Mouse (Mus musculus): Measurements from ENCODE around the gene Casr. TPM values are rescaled to one million over a fixed set of nuclear protein-coding genes. Genes with fewer than 3 reads are reported as not detected.

Gene Casr
- polyA plus RNA-seq, 1 experiment from 2014 or later: 0.04 TPM

DNA sequence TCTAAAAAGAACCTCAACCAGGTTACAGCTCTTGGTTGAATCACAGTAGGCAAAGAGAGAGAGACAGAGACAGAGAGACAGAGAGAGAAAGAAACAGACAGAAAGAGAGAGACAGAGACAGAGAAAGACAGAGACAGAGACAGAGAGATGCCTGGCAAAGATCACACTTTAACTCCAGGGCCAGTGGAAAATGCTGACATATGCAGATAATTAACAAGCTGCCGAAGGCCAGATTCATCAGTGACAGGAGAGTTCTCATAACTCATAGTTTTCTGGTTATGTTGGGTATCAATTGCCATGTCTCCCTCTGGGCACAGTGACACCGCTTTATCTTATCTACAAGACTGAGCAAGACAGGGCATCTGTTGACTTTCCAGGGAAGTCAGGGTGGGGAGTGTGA, 94.0 kb downstream of the Casr start:
- Histone ChIP-seq H3K9me3 (0 out of 2 replicates have a peak, but pooled peaks cover 2% of the 10 kb centered on the region), H3K27ac (replicated peaks) (no peak overlapping the region), H3K9ac (replicated peaks) (no peak overlapping the region), H3K27me3 (peaks cover 22% of the 10 kb centered on the region), H3K36me3 (no peaks in the 10 kb centered on the region), H3K4me2 (replicated peaks) (no peak overlapping the region), H3K4me3 (no peak overlapping the region), H3K4me1 (no peaks in the 10 kb centered on the region)
- 91% methylated on average over 2 of the region's 2 CpGs for WGBS
- no peak for ATAC-seq (ENCODE audit: low FRiP score, low read depth)

DNA sequence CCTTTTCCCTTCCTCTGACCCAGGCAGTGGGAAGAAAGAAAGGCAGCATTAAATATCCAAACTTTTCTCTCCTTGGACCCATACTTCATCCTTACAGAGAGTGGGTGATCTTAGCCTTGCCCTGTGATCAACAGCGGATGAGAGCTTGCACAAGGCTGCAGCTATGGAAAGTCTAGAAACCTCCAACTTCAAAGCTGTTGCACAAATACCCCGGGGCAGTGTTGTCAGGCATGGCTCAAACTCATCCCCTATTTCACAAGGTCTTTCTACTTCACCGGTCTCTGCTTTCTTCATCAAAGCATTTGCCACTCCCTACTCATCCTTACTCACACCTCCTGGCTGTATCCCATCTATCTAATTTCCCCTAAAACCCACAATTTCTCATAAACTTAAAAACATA, 96.5 kb downstream of the Casr start:
- 0 out of 2 replicates have a peak, but pooled peaks cover 2% of the 10 kb centered on the region for H3K9me3 ChIP-seq
- H3K4me2 ChIP-seq (replicated peaks): no peak overlapping the region
- H3K4me3 ChIP-seq: no peak overlapping the region
- H3K9ac ChIP-seq (replicated peaks): no peak overlapping the region
- H3K36me3 ChIP-seq: no peaks in the 10 kb centered on the region
- ATAC-seq (ENCODE audit: low FRiP score, low read depth): no peak
- WGBS: 81% methylated on average over 3 of the region's 3 CpGs
- H3K27ac ChIP-seq (replicated peaks): no peak overlapping the region
- H3K27me3 ChIP-seq: peaks cover 15% of the 10 kb centered on the region
- 0 out of 2 replicates have a peak, but pooled peaks cover 2% of the 10 kb centered on the region for H3K4me1 ChIP-seq

DNA sequence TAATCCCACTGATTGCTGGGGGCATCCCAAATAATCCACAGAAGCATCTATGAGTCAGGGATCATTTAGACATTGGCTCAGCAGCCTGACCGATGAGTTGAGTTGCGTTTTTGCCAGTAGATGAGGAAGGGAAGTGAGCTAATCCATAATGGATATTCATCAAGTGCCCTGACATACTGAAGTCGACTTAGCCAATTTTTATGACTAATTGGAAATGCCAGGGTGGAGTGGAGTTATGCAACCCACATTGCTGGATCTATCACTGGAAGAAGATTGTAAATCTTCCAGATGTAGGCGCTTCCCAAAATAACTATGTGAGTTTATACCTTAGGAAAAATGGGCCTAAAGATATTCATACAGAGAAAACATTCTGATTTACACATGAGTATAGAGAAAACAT, 97.9 kb downstream of the Casr start:
- no peak overlapping the region for H3K9ac ChIP-seq (replicated peaks)
- H3K27me3 ChIP-seq: peaks cover 15% of the 10 kb centered on the region
- no peak overlapping the region for H3K27ac ChIP-seq (replicated peaks)
- 0 out of 2 replicates have a peak, but pooled peaks cover 2% of the 10 kb centered on the region for H3K9me3 ChIP-seq
- no peaks in the 10 kb centered on the region for H3K36me3 ChIP-seq
- H3K4me2 ChIP-seq (replicated peaks): no peak overlapping the region
- no peak overlapping the region for H3K4me3 ChIP-seq
- H3K4me1 ChIP-seq: 0 out of 2 replicates have a peak, but pooled peaks cover 7% of the 10 kb centered on the region
- 89% methylated on average over 4 of the region's 4 CpGs for WGBS
- no peak for ATAC-seq (ENCODE audit: low FRiP score, low read depth)

DNA sequence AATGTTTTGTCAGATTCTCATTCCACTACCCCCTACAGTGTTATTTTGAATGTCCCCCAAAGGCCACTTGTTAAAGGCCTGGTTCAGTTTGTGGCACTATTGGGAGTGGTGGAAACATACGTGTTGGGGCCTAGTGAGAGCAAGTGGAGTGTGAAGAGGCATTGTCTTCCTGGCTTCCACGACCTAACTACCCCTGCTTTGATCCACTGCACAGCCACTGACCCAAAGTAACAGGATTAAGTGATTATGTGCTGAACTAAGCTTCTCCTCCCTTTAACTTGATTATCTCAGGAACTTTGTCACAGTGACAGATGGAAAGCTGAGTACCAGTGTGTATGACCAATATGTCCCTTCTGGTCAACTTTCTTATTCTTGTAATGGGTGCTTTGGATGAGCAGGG, 101.5 kb downstream of the Casr start:
- ATAC-seq (ENCODE audit: low FRiP score, low read depth): peak; percentile 77
- 12% methylated on average over 2 of the region's 2 CpGs for WGBS

DNA sequence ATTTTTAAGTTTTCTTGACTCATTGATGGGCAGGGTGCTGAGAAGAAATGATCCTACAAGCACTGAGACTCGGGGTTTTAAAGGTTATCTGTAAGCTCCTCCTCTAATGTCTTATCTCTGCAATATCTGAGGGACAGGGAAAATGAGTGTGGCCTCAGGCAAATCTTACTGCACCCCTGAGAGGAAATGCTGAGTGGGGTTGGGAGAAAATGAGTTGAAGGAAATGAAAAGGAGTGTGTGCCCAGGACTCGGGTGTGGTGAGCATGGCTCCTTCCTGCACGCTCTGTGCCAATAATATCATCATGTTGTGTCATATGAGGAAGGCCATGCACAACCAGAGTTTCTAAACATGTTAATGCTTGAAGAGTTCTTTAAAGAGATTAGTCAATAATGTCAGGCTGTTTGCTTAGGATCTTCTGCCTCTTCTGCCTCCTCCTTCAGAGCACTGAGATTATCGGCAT, 106.6 kb downstream of the Casr start, which contains the start of gene Stfa3:
Gene Stfa3, minus strand, starts transcription at position 51 of the 461 bp plus-strand sequence.
- no peak for ATAC-seq (ENCODE audit: low FRiP score, low read depth)
- Histone ChIP-seq H3K27ac (replicated peaks) (no peak within 1 kb of the TSS), H3K4me2 (replicated peaks) (no peak within 1 kb of the TSS), H3K36me3 (no peaks in the 10 kb centered on the region), H3K4me3 (no peak within 1 kb of the TSS), H3K4me1 (0 out of 2 replicates have a peak, but pooled peaks cover 4% of the 10 kb centered on the region), H3K27me3 (no peaks in the 10 kb centered on the region; the same call in none of the 2 replicates), H3K9me3 (no peaks in the 10 kb centered on the region), H3K9ac (replicated peaks) (no peak within 1 kb of the TSS)
- WGBS: 87% methylated on average over 4 of the region's 4 CpGs

More for the DNA sequence above, 101.5 kb downstream of the Casr start:
- no peak overlapping the region for H3K9ac ChIP-seq (replicated peaks)
- no peaks in the 10 kb centered on the region for H3K9me3 ChIP-seq
- 0 out of 2 replicates have a peak, but pooled peaks cover 7% of the 10 kb centered on the region for H3K4me1 ChIP-seq
- H3K36me3 ChIP-seq: no peaks in the 10 kb centered on the region
- no peak overlapping the region for H3K4me2 ChIP-seq (replicated peaks)
- no peak overlapping the region for H3K4me3 ChIP-seq
- no peak overlapping the region for H3K27ac ChIP-seq (replicated peaks)
- peaks cover 12% of the 10 kb centered on the region for H3K27me3 ChIP-seq

Other genes with a start within 250 kb of the Casr start
- gene BC117090, start 227.8 kb downstream of the Casr start, polyA plus RNA-seq (2016; fragmentation: Nextera tagmentation; extraction: Ambion mirVana): not detected in 2 replicates
- 2.4 and 3.8 TPM in 2 replicates for gene BC100530, start 194.4 kb downstream of the Casr start, polyA plus RNA-seq (2016; fragmentation: Nextera tagmentation; extraction: Ambion mirVana)
- gene Stfa2, start 153.7 kb downstream of the Casr start, polyA plus RNA-seq (2016; fragmentation: Nextera tagmentation; extraction: Ambion mirVana): 0.76 TPM in 1 of 2 replicates, not detected in the other
- gene Stfa3, start 106.7 kb downstream of the Casr start, polyA plus RNA-seq (2016; fragmentation: Nextera tagmentation; extraction: Ambion mirVana): 0.52 TPM in 1 of 2 replicates, not detected in the other
- gene Cd86, start 103.9 kb upstream of the Casr start, polyA plus RNA-seq (2016; fragmentation: Nextera tagmentation; extraction: Ambion mirVana): 1.2 and 1.7 TPM in 2 replicates
- not detected in 2 replicates for gene Ildr1, start 131.8 kb upstream of the Casr start, polyA plus RNA-seq (2016; fragmentation: Nextera tagmentation; extraction: Ambion mirVana)
- gene Slc15a2, start 222.8 kb upstream of the Casr start, polyA plus RNA-seq (2016; fragmentation: Nextera tagmentation; extraction: Ambion mirVana): 1.2 and 2.9 TPM in 2 replicates

Data from midbrain, embryonic 12.5 days (tissue).